Comparison of ENCODE assay signal across 20 mouse cellular contexts in the genomic region with DNA sequence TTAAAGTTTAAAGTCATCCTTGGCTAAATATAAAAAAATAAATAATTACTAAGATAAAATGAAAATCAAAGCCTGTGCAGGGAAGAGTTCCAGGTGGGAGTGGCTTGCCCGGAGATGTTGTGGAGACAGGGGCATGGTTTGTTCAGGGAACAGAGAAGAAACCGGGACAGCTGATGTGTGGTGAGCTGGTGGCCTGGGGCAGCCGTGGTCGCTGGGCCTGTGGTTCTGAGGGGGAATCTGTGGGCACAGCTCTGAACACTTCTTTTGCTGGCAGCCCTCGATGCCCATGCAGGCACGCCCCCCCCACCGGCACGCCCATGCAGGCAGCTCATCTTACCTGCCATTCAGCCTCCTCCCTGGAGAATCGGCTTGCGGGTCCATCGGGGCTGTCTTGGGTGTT. TPM values are rescaled to one million over a fixed set of nuclear protein-coding genes. Genes with fewer than 3 reads are reported as not detected.
DNase-seq lines count a peak whose midpoint lies in the region; ATAC-seq and TF ChIP-seq lines count a peak whose summit lies in the region.
"Had no signal": no experiment of that assay in that cellular context is flagged by ENCODE, and none has a peak within 500 bp of the region (broad histone marks: within the 10 kb centered on the region; RNA-seq: fewer than 3 reads in every experiment).

No protein-coding gene starts in this region.

- TF ChIP-seq EP300 in stomach, postnatal 0 days (optimal IDR thresholded peaks at IDR 0.05) = no peak

- no peaks in the 10 kb centered on the region for H3K4me1 ChIP-seq in hindbrain, embryonic 13.5 days (replicated peaks)
- H3K4me1 ChIP-seq in hindbrain, embryonic 14.5 days (replicated peaks; ENCODE audit: control insufficient read depth, insufficient read depth, low read length) = no peaks in the 10 kb centered on the region
- H3K4me1 ChIP-seq in stomach, embryonic 14.5 days (ENCODE audit: control insufficient read depth, insufficient read depth, low read length) = no peaks in the 10 kb centered on the region
- H3K4me1 ChIP-seq in stomach, postnatal 0 days (replicated peaks; ENCODE audit: control insufficient read depth, insufficient read depth) = no peaks in the 10 kb centered on the region
- H3K4me1 ChIP-seq: embryonic facial prominence, embryonic 15.5 days; forebrain, embryonic 10.5 days; forebrain, embryonic 12.5 days had no signal

- 91% methylated on average over 11 of the region's 11 CpGs for WGBS in hindbrain, embryonic 13.5 days
- WGBS in hindbrain, embryonic 14.5 days = 88% methylated on average over 11 of the region's 11 CpGs
- WGBS in stomach, embryonic 14.5 days = 88% methylated on average over 11 of the region's 11 CpGs
- WGBS in stomach, postnatal 0 days = 85% methylated on average over 11 of the region's 11 CpGs

- H3K9ac ChIP-seq in hindbrain, embryonic 13.5 days = 0 out of 2 replicates have a peak overlapping the region, but pooled peaks have one; percentile 24
- no peak overlapping the region for H3K9ac ChIP-seq in hindbrain, embryonic 14.5 days
- no peak overlapping the region for H3K9ac ChIP-seq in stomach, embryonic 14.5 days (replicated peaks; ENCODE audit: low read depth, low read length)
- H3K9ac ChIP-seq in stomach, postnatal 0 days (ENCODE audit: low read length) = no peak overlapping the region
- H3K9ac ChIP-seq: embryonic facial prominence, embryonic 15.5 days; forebrain, embryonic 12.5 days had no signal

- H3ac ChIP-seq in myocyte (ENCODE audit: control insufficient read depth, insufficient read length) = no peak overlapping the region

- no peak for TF ChIP-seq CTCF in stomach, postnatal 0 days (IDR thresholded peaks at IDR 0.05; ENCODE audit: low read depth)

- no peak for ATAC-seq in hindbrain, embryonic 13.5 days (ENCODE audit: low FRiP score)
- no peak for ATAC-seq in hindbrain, embryonic 14.5 days (ENCODE audit: low FRiP score)
- ATAC-seq in stomach, embryonic 14.5 days (ENCODE audit: insufficient number of reproducible peaks, insufficient read depth, low FRiP score, low read depth) = 0 out of 2 replicates have a peak, but pooled peaks have one; percentile 18
- ATAC-seq in stomach, postnatal 0 days (ENCODE audit: low FRiP score, low TSS enrichment) = no peak
- no peak for ATAC-seq in megakaryocyte progenitor cell, adult 5-6 weeks (replicated peaks; ENCODE audit: poor library complexity)
- ATAC-seq: forebrain, embryonic 14.5 days; forebrain, embryonic 16.5 days had no signal

- TF ChIP-seq POLR2A in myocyte (IDR thresholded peaks at IDR 0.05; ENCODE audit: insufficient read length, low read depth) = no peak

- H3K36me3 ChIP-seq in hindbrain, embryonic 13.5 days = peaks cover 94% of the 10 kb centered on the region
- peaks cover 89% of the 10 kb centered on the region for H3K36me3 ChIP-seq in hindbrain, embryonic 14.5 days (replicated peaks; ENCODE audit: control insufficient read depth, insufficient read depth)
- H3K36me3 ChIP-seq in stomach, embryonic 14.5 days (ENCODE audit: control insufficient read depth, insufficient read depth, low read length) = peaks cover 24% of the 10 kb centered on the region
- peaks cover 24% of the 10 kb centered on the region for H3K36me3 ChIP-seq in stomach, postnatal 0 days (ENCODE audit: control insufficient read depth, insufficient read depth, low read length)
- peaks cover 6% of the 10 kb centered on the region for H3K36me3 ChIP-seq in myocyte (ENCODE audit: control insufficient read depth, insufficient read depth)

- no peak overlapping the region for H3K27ac ChIP-seq in hindbrain, embryonic 13.5 days
- H3K27ac ChIP-seq in hindbrain, embryonic 14.5 days = no peak overlapping the region
- no peak overlapping the region for H3K27ac ChIP-seq in stomach, embryonic 14.5 days (ENCODE audit: low read length)
- H3K27ac ChIP-seq in stomach, postnatal 0 days (replicated peaks) = no peak overlapping the region
- H3K27ac ChIP-seq: embryonic facial prominence, embryonic 15.5 days; forebrain, embryonic 10.5 days; forebrain, embryonic 12.5 days had no signal

- no peaks in the 10 kb centered on the region for H3K9me3 ChIP-seq in hindbrain, embryonic 13.5 days
- no peaks in the 10 kb centered on the region for H3K9me3 ChIP-seq in hindbrain, embryonic 14.5 days (ENCODE audit: control insufficient read depth, low read length)
- no peaks in the 10 kb centered on the region for H3K9me3 ChIP-seq in stomach, embryonic 14.5 days (ENCODE audit: control insufficient read depth, low read depth, low read length)
- H3K9me3 ChIP-seq in stomach, postnatal 0 days (ENCODE audit: control insufficient read depth, low read length) = no peaks in the 10 kb centered on the region
- H3K9me3 ChIP-seq: embryonic facial prominence, embryonic 15.5 days; forebrain, embryonic 10.5 days; forebrain, embryonic 12.5 days had no signal

- no peak overlapping the region for H3K4me3 ChIP-seq in hindbrain, embryonic 13.5 days
- H3K4me3 ChIP-seq in hindbrain, embryonic 14.5 days (replicated peaks; ENCODE audit: low read length) = no peak overlapping the region
- no peak overlapping the region for H3K4me3 ChIP-seq in stomach, embryonic 14.5 days (ENCODE audit: low read depth, low read length)
- H3K4me3 ChIP-seq in stomach, postnatal 0 days (ENCODE audit: low read depth, low read length) = no peak overlapping the region
- H3K4me3 ChIP-seq in myocyte = no peak overlapping the region
- H3K4me3 ChIP-seq: embryonic facial prominence, embryonic 15.5 days; erythroblast, embryonic 14.5 days; forebrain, embryonic 10.5 days; forebrain, embryonic 12.5 days had no signal

- no peak overlapping the region for H3K4me2 ChIP-seq in hindbrain, embryonic 13.5 days
- no peak overlapping the region for H3K4me2 ChIP-seq in hindbrain, embryonic 14.5 days (replicated peaks)
- no peak overlapping the region for H3K4me2 ChIP-seq in stomach, embryonic 14.5 days (replicated peaks; ENCODE audit: low read depth, low read length)
- no peak overlapping the region for H3K4me2 ChIP-seq in stomach, postnatal 0 days (replicated peaks; ENCODE audit: low read depth)
- no peak overlapping the region for H3K4me2 ChIP-seq in myocyte (ENCODE audit: low read depth)
- H3K4me2 ChIP-seq: embryonic facial prominence, embryonic 15.5 days; forebrain, embryonic 12.5 days had no signal

- no peaks in the 10 kb centered on the region for H3K79me2 ChIP-seq in myocyte (ENCODE audit: control insufficient read depth, insufficient read depth)

- DNase-seq in hindbrain, embryonic 14.5 days (ENCODE audit: low spot score) = no peak
- no peak for DNase-seq in stomach, postnatal 0 days (ENCODE audit: low spot score)
- DNase-seq: adrenal gland, adult 2 months; adrenal gland, postnatal 10 days; adrenal gland, postnatal 25 days; cerebellum, adult 11-12 months; cerebellum, adult 2 months; cerebellum, adult 9-10 months; cerebellum, postnatal 10 days; cerebellum, postnatal 25 days had no signal

- no peaks in the 10 kb centered on the region for H3K27me3 ChIP-seq in hindbrain, embryonic 13.5 days
- H3K27me3 ChIP-seq in hindbrain, embryonic 14.5 days (ENCODE audit: control insufficient read depth, insufficient read depth, low read length) = no peaks in the 10 kb centered on the region
- no peaks in the 10 kb centered on the region for H3K27me3 ChIP-seq in stomach, embryonic 14.5 days (ENCODE audit: control insufficient read depth, insufficient read depth, low read length)
- H3K27me3 ChIP-seq in stomach, postnatal 0 days (ENCODE audit: control insufficient read depth, insufficient read depth, low read length) = no peaks in the 10 kb centered on the region
- H3K27me3 ChIP-seq in myocyte (ENCODE audit: control insufficient read depth, insufficient read depth, insufficient read length) = no peaks in the 10 kb centered on the region
- H3K27me3 ChIP-seq: embryonic facial prominence, embryonic 15.5 days; forebrain, embryonic 12.5 days had no signal

TF ChIP-seq in myocyte, 11 proteins besides CTCF, POLR2A, EP300 and RAD21:
- TF ChIP-seq MYOD1 (IDR thresholded peaks at IDR 0.05; ENCODE audit: control insufficient read depth in 1 of 3, insufficient read length in 2 of 3, low read depth in 2 of 3) = peak in 2 of 3 experiments; percentile 29 to 52
- TF ChIP-seq MYOG (IDR thresholded peaks at IDR 0.05; ENCODE audit: control insufficient read depth in 1 of 3, insufficient read depth in 1 of 3, insufficient read length in 2 of 3, low read depth in 2 of 3) = peak in 2 of 3 experiments; percentile 58 to 74
- TF ChIP-seq TCF3 (IDR thresholded peaks at IDR 0.05; ENCODE audit: insufficient read length, low read depth) = no peak

RNA-seq across cellular contexts. Expression of gene Rpl12, which starts 13.9 kb away (rescaled TPM):
- 92.0 and 108 TPM in 2 replicates for polyA plus RNA-seq in hindbrain, embryonic 13.5 days (2015; fragmentation: Nextera tagmentation; extraction: Ambion mirVana)
- 106 and 113 TPM in 2 replicates for polyA plus RNA-seq in hindbrain, embryonic 14.5 days (2014; fragmentation: Nextera tagmentation; extraction: Ambion mirVana)
- 232 and 269 TPM in 2 replicates for polyA plus RNA-seq in stomach, embryonic 14.5 days (2014; fragmentation: Nextera tagmentation; extraction: Ambion mirVana)
- 141 and 157 TPM in 2 replicates for polyA plus RNA-seq in stomach, postnatal 0 days (2015; fragmentation: Nextera tagmentation; extraction: Ambion mirVana)
- polyA plus RNA-seq in myocyte (2012; fragmentation: generic; extraction: Trizol) = 2,628 TPM
- 2,719 and 2,750 TPM in 2 replicates for total RNA-seq in megakaryocyte progenitor cell, adult 5-6 weeks (2015)
- total RNA-seq in megakaryocyte progenitor cell, adult 5-6 weeks (2017) = 2,545 and 2,724 TPM in 2 replicates

RNA-seq across cellular contexts. Expression of gene Lrsam1, which starts 14.0 kb away (rescaled TPM):
- 19.6 and 26.0 TPM in 2 replicates for polyA plus RNA-seq in hindbrain, embryonic 13.5 days (2015; fragmentation: Nextera tagmentation; extraction: Ambion mirVana)
- 20.2 and 22.4 TPM in 2 replicates for polyA plus RNA-seq in hindbrain, embryonic 14.5 days (2014; fragmentation: Nextera tagmentation; extraction: Ambion mirVana)
- 7.8 and 8.8 TPM in 2 replicates for polyA plus RNA-seq in stomach, embryonic 14.5 days (2014; fragmentation: Nextera tagmentation; extraction: Ambion mirVana)
- polyA plus RNA-seq in stomach, postnatal 0 days (2015; fragmentation: Nextera tagmentation; extraction: Ambion mirVana) = 5.3 and 5.5 TPM in 2 replicates
- 11.5 TPM for polyA plus RNA-seq in myocyte (2012; fragmentation: generic; extraction: Trizol)
- total RNA-seq in megakaryocyte progenitor cell, adult 5-6 weeks (2015) = 2.9 and 3.0 TPM in 2 replicates
- total RNA-seq in megakaryocyte progenitor cell, adult 5-6 weeks (2017) = 3.5 and 3.7 TPM in 2 replicates

RNA-seq across cellular contexts. Expression of gene Slc2a8, which starts 34.4 kb away (rescaled TPM):
- 19.8 and 25.7 TPM in 2 replicates for polyA plus RNA-seq in hindbrain, embryonic 13.5 days (2015; fragmentation: Nextera tagmentation; extraction: Ambion mirVana)
- polyA plus RNA-seq in hindbrain, embryonic 14.5 days (2014; fragmentation: Nextera tagmentation; extraction: Ambion mirVana) = 16.3 and 17.4 TPM in 2 replicates
- 12.1 and 14.0 TPM in 2 replicates for polyA plus RNA-seq in stomach, embryonic 14.5 days (2014; fragmentation: Nextera tagmentation; extraction: Ambion mirVana)
- 12.1 and 12.8 TPM in 2 replicates for polyA plus RNA-seq in stomach, postnatal 0 days (2015; fragmentation: Nextera tagmentation; extraction: Ambion mirVana)
- 13.5 TPM for polyA plus RNA-seq in myocyte (2012; fragmentation: generic; extraction: Trizol)
- 2.6 and 2.9 TPM in 2 replicates for total RNA-seq in megakaryocyte progenitor cell, adult 5-6 weeks (2015)
- total RNA-seq in megakaryocyte progenitor cell, adult 5-6 weeks (2017) = 2.2 and 3.5 TPM in 2 replicates
